Mouse (Mus musculus) 416B (cell line): ENCODE measurements around the gene Ncapd3.

Source experiments
- DNase-seq: peaks from one replicate; pipeline ENCODE4 v3.0.0; 2011; ENCODE audit warnings: low read depth

Gene Ncapd3

DNA sequence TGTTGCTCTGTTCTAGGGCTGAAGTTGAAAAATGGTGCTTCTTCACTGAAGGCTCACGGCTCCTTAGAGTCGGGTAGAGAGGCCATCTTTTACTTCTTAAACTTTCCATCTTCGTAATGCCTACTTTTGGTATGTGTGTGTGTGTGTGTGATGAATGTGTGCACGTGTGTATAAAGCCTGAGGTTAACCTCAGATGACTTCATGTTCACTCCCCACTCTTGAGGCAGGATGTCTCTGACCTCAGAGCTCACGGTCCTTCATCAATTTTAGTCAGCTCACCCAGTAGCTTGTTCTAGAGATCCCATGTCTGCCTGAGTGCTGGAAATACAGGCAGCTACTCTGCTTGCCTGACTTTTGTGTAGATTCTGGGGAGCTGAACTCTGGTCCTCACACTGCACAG, 13.9 kb downstream of the Ncapd3 start:
- DNase-seq = peak; percentile 49

GRCm38 (mm10) chr9:27049492-27049891, 19.5 kb downstream of the Ncapd3 start:
- DNase-seq = peak; percentile 41

DNA sequence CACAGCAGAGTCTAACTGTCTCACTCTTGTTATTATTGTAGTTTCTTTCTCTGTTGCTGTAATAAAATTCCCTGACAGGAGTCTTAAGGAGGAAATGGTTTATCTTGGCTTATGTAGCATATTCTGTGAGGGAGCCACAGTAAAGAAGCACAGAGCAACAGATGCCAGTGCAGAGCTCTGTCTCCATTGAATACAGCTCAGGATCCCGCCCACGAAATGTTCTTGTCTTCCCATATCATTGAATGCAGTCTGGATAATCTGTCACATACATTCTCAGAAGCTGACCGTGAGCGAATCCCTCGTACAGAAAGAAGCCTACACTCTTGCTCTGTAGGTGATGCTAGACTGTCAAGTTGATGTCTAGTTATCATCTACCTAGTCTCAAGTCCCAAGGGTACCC, 28.4 kb downstream of the Ncapd3 start:
- DNase-seq = no peak

DNA sequence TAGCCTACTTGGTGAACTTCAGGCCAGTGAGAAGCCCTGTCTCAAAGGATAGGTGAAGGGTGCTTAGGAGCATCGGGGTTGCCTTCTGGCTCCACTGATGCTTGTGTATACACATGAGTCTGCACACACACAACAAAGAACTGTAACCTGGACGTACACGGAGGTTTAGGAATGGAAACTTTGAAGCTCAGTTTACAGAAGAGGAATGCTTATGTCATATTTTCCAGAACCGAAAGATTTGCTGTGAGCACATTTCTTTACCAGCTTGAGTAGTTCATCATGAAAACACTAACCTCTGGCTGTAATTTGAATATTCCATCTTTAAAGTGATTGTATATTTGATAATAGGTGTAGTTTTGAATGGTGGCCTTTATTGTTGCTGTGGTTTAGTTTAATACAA, 40.9 kb downstream of the Ncapd3 start:
- no peak for DNase-seq

GRCm38 (mm10) chr9:27074677-27075076, 44.7 kb downstream of the Ncapd3 start:
- peak; percentile 42 for DNase-seq

GRCm38 (mm10) chr9:27075812-27076211, 45.8 kb downstream of the Ncapd3 start:
- DNase-seq = no peak

- DNase-seq = no peak
Observed at GRCm38 (mm10) chr9:27086256-27086655, 56.3 kb downstream of the Ncapd3 start.

- no peak for DNase-seq
Observed at GRCm38 (mm10) chr9:27087402-27087801, 57.4 kb downstream of the Ncapd3 start.

GRCm38 (mm10) chr9:27090134-27090533, 60.2 kb downstream of the Ncapd3 start:
- DNase-seq = no peak

GRCm38 (mm10) chr9:27090801-27091775, 61.1 kb downstream of the Ncapd3 start:
- no peak for DNase-seq

DNA sequence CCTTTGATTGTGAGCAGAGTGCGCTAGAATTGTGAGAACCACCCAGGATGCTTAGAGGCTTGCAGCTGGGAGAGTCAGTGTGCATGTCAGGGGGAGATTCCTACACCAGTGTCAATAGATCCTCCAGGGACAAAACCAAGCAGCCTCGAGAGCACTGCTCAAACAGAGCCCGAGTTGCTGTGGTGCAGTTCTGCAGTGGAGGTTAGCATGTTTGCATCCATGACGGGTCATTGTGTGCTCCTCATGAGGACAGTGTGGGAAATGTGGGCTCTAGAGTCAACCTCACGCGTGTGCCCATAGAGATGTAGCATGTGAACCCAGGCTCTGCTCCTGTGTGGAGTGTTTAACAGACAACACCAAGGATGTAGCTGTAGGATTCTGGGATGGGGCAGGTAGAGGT, 62.9 kb downstream of the Ncapd3 start:
- DNase-seq = no peak

- peak; percentile 66 for DNase-seq
Observed at GRCm38 (mm10) chr9:27098092-27098491, 68.1 kb downstream of the Ncapd3 start.

GRCm38 (mm10) chr9:27098557-27098956, 68.6 kb downstream of the Ncapd3 start:
- DNase-seq = no peak

DNA sequence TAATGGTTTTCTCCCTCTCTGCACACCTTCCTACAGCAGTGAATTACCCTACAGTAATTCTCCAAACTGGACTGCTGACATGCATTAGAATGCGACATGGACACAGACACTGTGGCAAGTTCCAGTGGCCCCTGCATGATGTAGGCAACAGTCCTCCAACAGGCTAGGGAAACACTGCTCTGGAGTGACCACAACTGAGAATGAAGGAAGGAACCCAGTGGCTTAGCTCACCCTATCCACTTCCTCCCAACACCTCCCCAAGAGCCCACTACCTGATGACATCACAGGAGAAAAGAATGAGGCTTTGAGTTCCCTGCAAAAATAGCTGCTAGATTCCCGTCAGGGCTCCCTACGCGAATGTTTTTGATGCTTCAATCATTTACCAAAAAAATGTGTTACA, 69.5 kb downstream of the Ncapd3 start:
- DNase-seq = peak; percentile 85

DNA sequence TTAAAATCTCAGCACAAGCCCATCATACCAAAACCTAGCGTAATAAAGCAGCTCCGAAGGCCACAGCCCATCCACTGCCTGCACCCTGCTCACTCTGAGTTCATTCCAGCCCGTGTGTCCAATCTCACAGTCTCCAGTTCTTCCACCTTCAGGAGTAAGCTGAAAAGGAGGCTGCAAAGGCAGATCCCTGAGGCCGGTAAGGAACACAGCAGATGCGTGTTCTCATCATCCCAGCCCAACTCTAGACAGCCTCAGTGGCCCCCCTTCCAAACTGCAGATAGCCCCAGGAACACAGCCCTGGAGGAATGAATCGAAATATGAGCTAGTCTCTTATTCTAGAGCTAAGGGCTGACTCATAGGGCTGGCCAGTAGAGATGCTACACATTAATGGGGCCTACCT, 71.5 kb downstream of the Ncapd3 start:
- no peak for DNase-seq

- DNase-seq = peak; percentile 59
Observed at GRCm38 (mm10) chr9:27106081-27106480, 76.1 kb downstream of the Ncapd3 start.

DNA sequence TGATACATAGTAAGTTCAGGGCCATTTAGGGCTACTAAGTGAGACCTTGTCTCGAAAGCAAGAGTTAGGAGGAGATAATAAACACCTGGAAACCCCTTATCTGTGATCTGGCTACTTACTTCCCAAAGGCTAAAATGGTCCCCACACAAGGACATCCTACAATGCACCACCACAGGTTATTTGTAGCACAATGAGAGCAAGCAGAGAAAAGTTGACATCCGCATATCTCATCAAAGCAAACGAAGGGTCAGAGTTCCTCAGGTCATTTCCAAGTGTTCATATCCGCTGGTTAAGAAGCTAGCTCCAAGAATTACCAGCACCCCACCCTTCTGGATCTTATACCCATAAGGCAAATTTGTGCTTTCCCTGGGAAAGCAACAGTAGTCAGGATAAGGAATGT, 78.5 kb downstream of the Ncapd3 start:
- DNase-seq = no peak

DNA sequence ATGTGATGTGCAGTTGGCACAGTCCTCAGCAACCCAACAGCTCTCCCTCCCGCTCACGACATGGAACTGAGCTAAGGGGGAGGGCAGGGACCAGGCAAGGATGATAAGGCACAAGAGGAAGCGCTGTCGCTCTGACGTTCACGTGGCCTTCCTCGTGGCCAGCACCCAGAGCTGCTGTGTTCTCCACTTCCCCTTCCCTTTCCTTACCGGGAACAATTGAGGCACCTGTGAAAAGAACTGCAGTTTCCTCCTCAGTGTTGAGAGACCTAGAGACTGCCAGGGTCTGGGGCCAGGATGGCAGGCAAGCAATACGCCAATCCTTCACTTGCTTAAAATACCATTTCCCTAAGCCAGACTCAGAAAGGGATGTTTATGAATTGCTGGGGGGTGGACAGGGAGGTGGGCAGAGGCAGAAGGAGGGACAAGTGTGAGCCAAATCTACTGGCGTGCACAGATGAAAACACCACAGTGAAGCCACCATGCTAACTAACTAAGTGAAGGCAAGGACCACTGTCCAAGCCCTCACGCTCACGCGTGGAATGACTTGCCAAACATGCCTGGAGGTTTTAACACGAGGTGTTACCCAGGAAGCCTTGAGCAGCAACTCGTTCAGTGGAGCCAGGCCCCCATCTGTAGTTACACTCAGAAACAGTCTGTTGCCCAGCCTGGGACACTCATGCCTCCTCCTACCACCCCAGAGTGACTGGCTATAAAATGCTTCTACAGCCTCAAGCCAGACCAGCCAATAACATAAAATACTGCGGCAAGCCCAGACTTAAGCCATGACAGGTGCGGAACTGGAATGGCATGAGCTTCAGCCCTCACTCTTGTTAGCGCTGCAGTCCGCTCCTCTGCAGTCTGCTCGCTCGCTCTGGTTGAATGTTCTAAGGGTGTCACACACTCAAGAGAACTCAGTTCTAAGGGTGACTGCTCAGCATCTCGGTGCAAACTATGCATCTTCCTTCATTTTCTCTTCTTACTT, 79.8 kb downstream of the Ncapd3 start:
- peak; percentile 69 for DNase-seq

DNA sequence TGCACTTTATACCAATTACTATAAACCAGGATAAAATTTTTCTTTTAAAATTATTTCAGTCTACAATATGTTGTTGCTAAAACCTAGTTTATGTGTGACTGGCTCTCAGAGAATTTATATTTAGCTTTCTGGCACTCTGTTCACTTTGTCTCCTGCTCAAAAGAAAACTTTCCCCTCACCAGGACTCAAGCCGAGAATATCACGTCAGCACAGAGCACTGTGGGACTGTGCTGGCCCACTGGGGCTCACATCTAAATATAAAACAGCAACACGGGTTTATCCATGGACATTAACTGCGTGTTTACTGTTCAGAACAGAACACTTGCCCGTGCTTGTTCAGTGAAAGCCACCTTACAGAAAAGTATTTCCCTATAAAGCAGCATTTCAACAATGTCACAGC, 80.7 kb downstream of the Ncapd3 start:
- no peak for DNase-seq

GRCm38 (mm10) chr9:27111756-27112155, 81.8 kb downstream of the Ncapd3 start:
- no peak for DNase-seq

- no peak for DNase-seq
Observed at GRCm38 (mm10) chr9:27121254-27121653, 91.3 kb downstream of the Ncapd3 start.

DNA sequence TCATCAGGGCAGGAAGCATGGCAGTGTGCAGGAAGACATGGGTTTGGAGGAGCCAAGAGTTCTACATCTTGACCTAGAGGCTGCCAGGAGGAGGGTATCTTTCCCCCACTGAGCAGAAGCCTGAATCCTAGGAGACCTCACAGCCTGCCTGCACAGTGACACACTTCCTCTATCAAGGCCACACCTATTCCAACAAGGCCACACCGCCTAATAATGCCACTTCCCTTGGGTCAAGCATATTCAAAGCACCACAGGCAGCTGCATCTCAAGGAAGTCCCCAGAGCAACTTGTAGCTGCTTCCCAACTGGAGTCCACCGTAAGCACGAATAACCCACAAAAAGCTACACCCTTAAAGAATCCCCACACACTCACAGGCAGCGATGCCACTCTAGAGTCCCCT, 92.1 kb downstream of the Ncapd3 start:
- DNase-seq = no peak

DNA sequence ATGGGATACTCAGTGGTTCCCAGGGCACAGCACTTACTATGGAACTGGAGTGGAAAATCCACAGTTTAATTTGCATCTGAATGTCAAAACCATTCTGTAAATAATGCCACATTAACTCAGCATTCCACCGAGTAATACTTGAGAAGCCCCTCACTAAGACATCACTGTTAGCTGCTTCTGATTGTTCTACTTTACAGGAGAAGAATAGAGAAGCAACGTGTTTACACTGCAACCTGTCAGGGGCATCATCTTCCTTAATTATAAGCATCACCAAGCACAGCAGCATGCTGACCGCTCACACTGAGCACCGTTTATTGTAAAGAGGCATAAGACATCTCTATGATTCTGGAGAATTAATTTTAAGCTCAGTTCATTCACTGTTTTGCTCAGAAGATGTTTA, 93.0 kb downstream of the Ncapd3 start:
- no peak for DNase-seq
